Mouse (Mus musculus): ENCODE data around the gene Usp7. TPM values are rescaled to one million over a fixed set of nuclear protein-coding genes. Genes with fewer than 3 reads are reported as not detected.

Usp7 gene
- polyA plus RNA-seq, 1 experiment from 2014 or later = 40.2 TPM

GRCm38 (mm10) chr16:8747772-8748171 is 44.3 kb downstream of the Usp7 start:
- DNase-seq (ENCODE audit: low spot score) (no peak), ATAC-seq (replicated peaks; ENCODE audit: insufficient number of reproducible peaks, low FRiP score, low TSS enrichment, low read depth) (no peak)
- H3K4me1 ChIP-seq (ENCODE audit: control insufficient read depth, insufficient read depth, low read length) = no peaks in the 10 kb centered on the region
- no peaks in the 10 kb centered on the region for H3K36me3 ChIP-seq (replicated peaks; ENCODE audit: control insufficient read depth, insufficient read depth, low read depth, low read length)
- H3K27ac ChIP-seq (replicated peaks; ENCODE audit: low read depth, low read length) = no peak overlapping the region
- no peak overlapping the region for H3K4me3 ChIP-seq (ENCODE audit: low read depth, low read length)
- WGBS = 83% methylated on average over 3 of the region's 3 CpGs
- no peaks in the 10 kb centered on the region for H3K9me3 ChIP-seq (replicated peaks; ENCODE audit: control insufficient read depth, low read length)
- H3K27me3 ChIP-seq (ENCODE audit: control insufficient read depth, insufficient read depth, low read length) = no peaks in the 10 kb centered on the region
- H3K9ac ChIP-seq (replicated peaks; ENCODE audit: low read length) = no peak overlapping the region
- no peak overlapping the region for H3K4me2 ChIP-seq (ENCODE audit: low read depth, low read length)

- DNase-seq (ENCODE audit: low spot score) = no peak
- Histone ChIP-seq H3K4me3 (ENCODE audit: low read depth, low read length) (no peak overlapping the region), H3K4me1 (ENCODE audit: control insufficient read depth, insufficient read depth, low read length) (no peaks in the 10 kb centered on the region), H3K27me3 (ENCODE audit: control insufficient read depth, insufficient read depth, low read length) (no peaks in the 10 kb centered on the region), H3K9me3 (replicated peaks; ENCODE audit: control insufficient read depth, low read length) (no peaks in the 10 kb centered on the region), H3K36me3 (replicated peaks; ENCODE audit: control insufficient read depth, insufficient read depth, low read depth, low read length) (no peaks in the 10 kb centered on the region), H3K9ac (replicated peaks; ENCODE audit: low read length) (no peak overlapping the region), H3K4me2 (ENCODE audit: low read depth, low read length) (no peak overlapping the region), H3K27ac (replicated peaks; ENCODE audit: low read depth, low read length) (no peak overlapping the region)
- WGBS = 90% methylated on average over 2 of the region's 2 CpGs
- ATAC-seq (replicated peaks; ENCODE audit: insufficient number of reproducible peaks, low FRiP score, low TSS enrichment, low read depth) = no peak
These were observed 45.6 kb downstream of the Usp7 start for GRCm38 (mm10) chr16:8746509-8746908.

DNA sequence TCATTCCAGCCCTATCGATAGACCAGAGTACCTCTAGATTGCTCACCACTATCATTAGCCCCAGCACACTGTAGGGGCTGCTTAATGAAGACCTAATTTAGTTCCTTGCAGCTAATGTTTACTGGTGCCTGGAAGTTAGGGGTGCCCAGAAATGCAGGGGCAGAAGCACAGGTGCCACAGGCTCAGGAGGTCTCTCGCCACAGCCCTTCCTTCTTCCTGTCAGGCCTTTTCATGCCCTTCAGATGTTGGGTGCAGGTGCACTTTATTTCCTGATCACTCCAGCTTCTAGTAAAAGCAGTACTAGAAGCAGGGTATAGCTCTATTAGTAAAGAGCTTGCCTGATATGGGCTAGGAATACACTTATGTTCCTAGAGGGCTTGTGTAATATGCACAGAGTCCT is 46.4 kb downstream of the Usp7 start:
- DNase-seq (ENCODE audit: low spot score) (no peak), ATAC-seq (replicated peaks; ENCODE audit: insufficient number of reproducible peaks, low FRiP score, low TSS enrichment, low read depth) (no peak)
- no peaks in the 10 kb centered on the region for H3K9me3 ChIP-seq (replicated peaks; ENCODE audit: control insufficient read depth, low read length)
- no peak overlapping the region for H3K4me3 ChIP-seq (ENCODE audit: low read depth, low read length)
- WGBS = 87% methylated on average over 2 of the region's 2 CpGs
- H3K4me1 ChIP-seq (ENCODE audit: control insufficient read depth, insufficient read depth, low read length) = no peaks in the 10 kb centered on the region
- H3K27ac ChIP-seq (replicated peaks; ENCODE audit: low read depth, low read length) = no peak overlapping the region
- no peak overlapping the region for H3K9ac ChIP-seq (replicated peaks; ENCODE audit: low read length)
- no peak overlapping the region for H3K4me2 ChIP-seq (ENCODE audit: low read depth, low read length)
- no peaks in the 10 kb centered on the region for H3K27me3 ChIP-seq (ENCODE audit: control insufficient read depth, insufficient read depth, low read length)
- H3K36me3 ChIP-seq (replicated peaks; ENCODE audit: control insufficient read depth, insufficient read depth, low read depth, low read length) = no peaks in the 10 kb centered on the region

- 83% methylated on average over 3 of the region's 3 CpGs for WGBS
- H3K27me3 ChIP-seq (ENCODE audit: control insufficient read depth, insufficient read depth, low read length) = no peaks in the 10 kb centered on the region
- DNase-seq (ENCODE audit: low spot score) (no peak), ATAC-seq (replicated peaks; ENCODE audit: insufficient number of reproducible peaks, low FRiP score, low TSS enrichment, low read depth) (no peak)
- H3K9me3 ChIP-seq (replicated peaks; ENCODE audit: control insufficient read depth, low read length) = no peaks in the 10 kb centered on the region
- H3K27ac ChIP-seq (replicated peaks; ENCODE audit: low read depth, low read length) = no peak overlapping the region
- no peak overlapping the region for H3K4me2 ChIP-seq (ENCODE audit: low read depth, low read length)
- H3K4me3 ChIP-seq (ENCODE audit: low read depth, low read length) = no peak overlapping the region
- no peaks in the 10 kb centered on the region for H3K36me3 ChIP-seq (replicated peaks; ENCODE audit: control insufficient read depth, insufficient read depth, low read depth, low read length)
- H3K4me1 ChIP-seq (ENCODE audit: control insufficient read depth, insufficient read depth, low read length) = no peaks in the 10 kb centered on the region
- H3K9ac ChIP-seq (replicated peaks; ENCODE audit: low read length) = no peak overlapping the region
These were observed 48.1 kb downstream of the Usp7 start for GRCm38 (mm10) chr16:8743989-8744388.

- Histone ChIP-seq H3K4me1 (ENCODE audit: control insufficient read depth, insufficient read depth, low read length) (no peaks in the 10 kb centered on the region), H3K9me3 (replicated peaks; ENCODE audit: control insufficient read depth, low read length) (no peaks in the 10 kb centered on the region), H3K4me3 (ENCODE audit: low read depth, low read length) (no peak overlapping the region), H3K27ac (replicated peaks; ENCODE audit: low read depth, low read length) (no peak overlapping the region), H3K4me2 (ENCODE audit: low read depth, low read length) (no peak overlapping the region), H3K36me3 (replicated peaks; ENCODE audit: control insufficient read depth, insufficient read depth, low read depth, low read length) (no peaks in the 10 kb centered on the region), H3K9ac (replicated peaks; ENCODE audit: low read length) (no peak overlapping the region), H3K27me3 (ENCODE audit: control insufficient read depth, insufficient read depth, low read length) (no peaks in the 10 kb centered on the region)
- ATAC-seq (replicated peaks; ENCODE audit: insufficient number of reproducible peaks, low FRiP score, low TSS enrichment, low read depth) (no peak), DNase-seq (ENCODE audit: low spot score) (no peak)
- WGBS = 75% methylated on average over 5 of the region's 5 CpGs
These were observed 50.4 kb downstream of the Usp7 start for GRCm38 (mm10) chr16:8741697-8742096.

- 44% methylated on average over 1 of the region's 1 CpGs for WGBS
- H3K27me3 ChIP-seq (ENCODE audit: control insufficient read depth, insufficient read depth, low read length) = no peaks in the 10 kb centered on the region
- no peak for ATAC-seq (replicated peaks; ENCODE audit: insufficient number of reproducible peaks, low FRiP score, low TSS enrichment, low read depth)
These were observed 51.0 kb downstream of the Usp7 start for GRCm38 (mm10) chr16:8741110-8741509.

GRCm38 (mm10) chr16:8738542-8739514 is 53.3 kb downstream of the Usp7 start:
- Histone ChIP-seq H3K27me3 (ENCODE audit: control insufficient read depth, insufficient read depth, low read length) (no peaks in the 10 kb centered on the region), H3K4me2 (ENCODE audit: low read depth, low read length) (peak overlapping the region; percentile 79), H3K27ac (replicated peaks; ENCODE audit: low read depth, low read length) (peak overlapping the region; percentile 85), H3K9me3 (replicated peaks; ENCODE audit: control insufficient read depth, low read length) (no peaks in the 10 kb centered on the region), H3K9ac (replicated peaks; ENCODE audit: low read length) (peak overlapping the region; percentile 97), H3K36me3 (replicated peaks; ENCODE audit: control insufficient read depth, insufficient read depth, low read depth, low read length) (no peaks in the 10 kb centered on the region), H3K4me3 (ENCODE audit: low read depth, low read length) (peak overlapping the region; percentile 99), H3K4me1 (ENCODE audit: control insufficient read depth, insufficient read depth, low read length) (0 out of 2 replicates have a peak, but pooled peaks cover 8% of the 10 kb centered on the region)
- DNase-seq (ENCODE audit: low spot score) = peak; percentile 94
- peak; percentile 91 for ATAC-seq (replicated peaks; ENCODE audit: insufficient number of reproducible peaks, low FRiP score, low TSS enrichment, low read depth)
- whole genome bisulfite sequencing = 3% methylated on average over 65 of the region's 126 CpGs

More at GRCm38 (mm10) chr16:8741110-8741509, 51.0 kb downstream of the Usp7 start:
- H3K4me2 ChIP-seq (ENCODE audit: low read depth, low read length) = no peak overlapping the region
- no peaks in the 10 kb centered on the region for H3K4me1 ChIP-seq (ENCODE audit: control insufficient read depth, insufficient read depth, low read length)
- no peak for DNase-seq (ENCODE audit: low spot score)
- H3K9me3 ChIP-seq (replicated peaks; ENCODE audit: control insufficient read depth, low read length) = no peaks in the 10 kb centered on the region
- no peaks in the 10 kb centered on the region for H3K36me3 ChIP-seq (replicated peaks; ENCODE audit: control insufficient read depth, insufficient read depth, low read depth, low read length)
- H3K4me3 ChIP-seq (ENCODE audit: low read depth, low read length) = no peak overlapping the region
- no peak overlapping the region for H3K27ac ChIP-seq (replicated peaks; ENCODE audit: low read depth, low read length)
- H3K9ac ChIP-seq (replicated peaks; ENCODE audit: low read length) = no peak overlapping the region

All from embryonic facial prominence, embryonic 11.5 days (tissue).